Mouse (Mus musculus): ENCODE results near the gene Gm29289. TPM values are rescaled to one million over a fixed set of nuclear protein-coding genes. Genes with fewer than 3 reads are reported as not detected.
"Not testable (repeated sequence)": the region's sequence is repeated elsewhere in the genome, so short reads cannot be mapped to it uniquely, and the experiment has no call there.

The Gm29289 gene
- polyA plus RNA-seq (2017; shearing (Covaris generic)) = not detected

- ATAC-seq = not testable (repeated sequence)
Observed at GRCm38 (mm10) chrY:2932282-2932681, at the start of gene Gm29289. Gene Gm29289, plus strand, starts transcription at chrY:2932582.

GRCm38 (mm10) chrY:2900689-2901088 lies 31.7 kb upstream of the Gm29289 start, which contains the start of gene Gm10352:
Gene Gm10352, plus strand, starts transcription at chrY:2900989.
- not testable (repeated sequence) for ATAC-seq

Other genes with a start within 250 kb of the Gm29289 start
- gene H2al2b, start 211.9 kb upstream of the Gm29289 start, polyA plus RNA-seq (2017; shearing (Covaris generic)) = not detected
- gene Gm4064, start 136.4 kb upstream of the Gm29289 start, polyA plus RNA-seq (2017; shearing (Covaris generic)) = not detected
- gene Rbmy, start 101.9 kb upstream of the Gm29289 start, polyA plus RNA-seq (2017; shearing (Covaris generic)) = not detected
- gene Gm10256, start 101.9 kb upstream of the Gm29289 start, polyA plus RNA-seq (2017; shearing (Covaris generic)) = not detected
- not detected for gene Gm10352, start 31.6 kb upstream of the Gm29289 start, polyA plus RNA-seq (2017; shearing (Covaris generic))